Mouse (Mus musculus) heart, embryonic 11.5 days (tissue): ENCODE measurements around the gene Rreb1. TPM values are rescaled to one million over a fixed set of nuclear protein-coding genes. Genes with fewer than 3 reads are reported as not detected.
A peak's percentile ranks its signal among the peaks of the same experiment; 100 is the strongest.

ENCODE experiments used
- ATAC-seq: fragments of 200-750 bp; cut with Nextera tagmentation; replicated peaks from 2 replicates; pipeline ENCODE4 v1.8.0; 2017; ENCODE audit warnings: moderate library complexity; ENCODE audit not compliant: insufficient number of reproducible peaks, low FRiP score, low TSS enrichment
- H3K27ac ChIP-seq: fragments of 300-500 bp; sonication (generic); 2 replicates; pipeline ENCODE4 v1.5.1; 2014; ENCODE audit warnings: mild to moderate bottlenecking, low read depth, low read length
- H3K27me3 ChIP-seq: fragments of 300-500 bp; sonication (generic); 2 replicates; pipeline ENCODE4 v1.6.1; 2014; ENCODE audit warnings: mild to moderate bottlenecking, low read length, mixed read lengths; ENCODE audit not compliant: control insufficient read depth, insufficient read depth
- H3K36me3 ChIP-seq: fragments of 300-500 bp; sonication (generic); 2 replicates; pipeline ENCODE4 v1.6.1; 2014; ENCODE audit warnings: mild to moderate bottlenecking, low read length, moderate library complexity, mixed read lengths; ENCODE audit not compliant: control insufficient read depth, insufficient read depth
- H3K4me1 ChIP-seq: fragments of 300-500 bp; sonication (generic); 2 replicates; pipeline ENCODE4 v1.6.1; 2014; ENCODE audit warnings: low read length; ENCODE audit not compliant: control insufficient read depth, insufficient read depth
- H3K4me2 ChIP-seq: fragments of 300-500 bp; sonication (generic); 2 replicates; pipeline ENCODE4 v1.6.1; 2014; ENCODE audit warnings: mild to moderate bottlenecking, moderate library complexity
- H3K4me3 ChIP-seq: fragments of 300-500 bp; sonication (generic); 2 replicates; pipeline ENCODE4 v1.5.1; 2014; ENCODE audit warnings: low read depth, low read length
- H3K9ac ChIP-seq: fragments of 300-500 bp; sonication (generic); 2 replicates; pipeline ENCODE4 v1.6.1; 2014; ENCODE audit warnings: mild to moderate bottlenecking, low read depth, low read length, moderate library complexity
- H3K9me3 ChIP-seq: fragments of 300-500 bp; sonication (generic); replicated peaks from 2 replicates; pipeline ENCODE4 v1.6.1; 2016; ENCODE audit warnings: low read length; ENCODE audit not compliant: control insufficient read depth
- WGBS: fragments of 180-500 bp; shearing (Covaris S2); extraction: QIAGEN DNeasy Blood & Tissue Kit; methylation state at CpG from one replicate; pipeline ENCODE4 v1.1.7; 2014; ENCODE audit not compliant: insufficient replicate concordance; 5-methylcytosine and 5-hydroxymethylcytosine counted together
- polyA plus RNA-seq: library from polyadenylated mRNA; unstranded; fragments of >200 nt; fragmentation: Nextera tagmentation; extraction: Ambion mirVana; gene quantifications from 2 replicates; pipeline ENCODE4 v1.2.1, GENCODE M21; 2014

The Rreb1 gene
- polyA plus RNA-seq, 1 experiment from 2014 or later, result 16.6 TPM

- no peak overlapping the region for H3K4me3 ChIP-seq
- 35% methylated on average over 9 of the region's 9 CpGs for WGBS
- H3K4me1 ChIP-seq, result peaks cover 62% of the 10 kb centered on the region
- peak overlapping the region; percentile 87; the same call in 1 of the 2 replicates for H3K27ac ChIP-seq
- H3K27me3 ChIP-seq, result no peaks in the 10 kb centered on the region
- ATAC-seq, result no peak
- peak overlapping the region; percentile 36 for H3K9ac ChIP-seq
- no peaks in the 10 kb centered on the region for H3K9me3 ChIP-seq
- H3K36me3 ChIP-seq, result no peaks in the 10 kb centered on the region
- H3K4me2 ChIP-seq, result no peak overlapping the region
Observed at GRCm38 (mm10) chr13:37880581-37881130, 102.5 kb downstream of the Rreb1 start.

DNA sequence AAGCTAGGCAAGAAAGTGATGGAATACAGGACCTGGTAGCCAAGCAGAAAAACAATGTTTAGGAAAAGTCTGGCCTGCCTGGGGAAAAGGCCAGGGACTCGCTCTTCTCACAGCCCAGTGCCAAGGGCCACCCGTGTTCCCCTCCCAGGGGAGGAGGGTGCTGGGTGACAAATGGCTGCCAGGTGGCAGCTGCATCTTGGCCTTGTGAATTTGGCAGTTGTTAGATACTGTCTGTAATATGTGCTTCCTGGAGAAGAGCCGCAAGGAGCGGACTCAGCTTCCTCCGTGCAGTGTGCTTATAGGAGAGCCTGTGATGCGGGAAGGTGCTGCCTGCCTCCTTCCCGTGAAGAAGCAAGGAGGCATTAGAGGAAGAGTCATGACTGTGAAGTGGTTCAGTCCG lies 104.3 kb downstream of the Rreb1 start:
- no peak overlapping the region for H3K4me2 ChIP-seq
- WGBS, result 83% methylated on average over 8 of the region's 8 CpGs
- no peak overlapping the region for H3K4me3 ChIP-seq
- peaks cover 61% of the 10 kb centered on the region for H3K4me1 ChIP-seq
- H3K27me3 ChIP-seq, result no peaks in the 10 kb centered on the region
- no peaks in the 10 kb centered on the region for H3K36me3 ChIP-seq
- H3K27ac ChIP-seq, result no peak overlapping the region
- no peaks in the 10 kb centered on the region for H3K9me3 ChIP-seq
- H3K9ac ChIP-seq, result no peak overlapping the region
- no peak for ATAC-seq

DNA sequence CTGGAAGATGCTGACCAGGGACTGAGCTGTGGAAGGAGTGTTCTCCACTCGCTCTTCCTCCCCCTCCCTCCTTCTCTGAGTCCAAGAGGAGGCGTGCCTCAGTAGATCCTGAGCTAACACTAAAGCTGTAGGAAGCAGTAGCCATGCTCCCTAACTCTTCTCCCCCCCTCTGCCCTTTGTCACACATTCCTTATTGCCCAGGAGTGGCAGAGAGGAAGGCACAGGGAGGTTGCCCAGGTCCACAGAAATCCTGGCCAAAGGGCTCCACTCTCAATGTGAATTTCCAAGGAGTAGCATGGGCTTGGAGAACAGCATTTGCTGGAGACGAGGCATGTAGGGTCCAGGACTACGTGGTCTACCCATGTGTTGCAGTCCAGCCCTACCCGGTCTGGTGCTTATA lies 104.8 kb downstream of the Rreb1 start:
- H3K9ac ChIP-seq, result no peak overlapping the region
- 75% methylated on average over 5 of the region's 5 CpGs for WGBS
- H3K36me3 ChIP-seq, result no peaks in the 10 kb centered on the region
- H3K27ac ChIP-seq, result no peak overlapping the region
- no peak overlapping the region for H3K4me3 ChIP-seq
- no peak overlapping the region for H3K4me2 ChIP-seq
- peaks cover 61% of the 10 kb centered on the region for H3K4me1 ChIP-seq
- no peak for ATAC-seq
- no peaks in the 10 kb centered on the region for H3K9me3 ChIP-seq
- no peaks in the 10 kb centered on the region for H3K27me3 ChIP-seq

- Histone ChIP-seq H3K27me3 (no peaks in the 10 kb centered on the region), H3K4me2 (no peak overlapping the region), H3K9me3 (no peaks in the 10 kb centered on the region), H3K36me3 (no peaks in the 10 kb centered on the region), H3K4me1 (peaks cover 40% of the 10 kb centered on the region), H3K4me3 (no peak overlapping the region), H3K27ac (peak overlapping the region; percentile 12; the same call in 1 of the 2 replicates), H3K9ac (no peak overlapping the region)
- ATAC-seq, result peak; percentile 60; the same call in 1 of the 2 replicates
- WGBS, result 76% methylated on average over 2 of the region's 2 CpGs
Observed at GRCm38 (mm10) chr13:37885392-37885791, 107.2 kb downstream of the Rreb1 start.

DNA sequence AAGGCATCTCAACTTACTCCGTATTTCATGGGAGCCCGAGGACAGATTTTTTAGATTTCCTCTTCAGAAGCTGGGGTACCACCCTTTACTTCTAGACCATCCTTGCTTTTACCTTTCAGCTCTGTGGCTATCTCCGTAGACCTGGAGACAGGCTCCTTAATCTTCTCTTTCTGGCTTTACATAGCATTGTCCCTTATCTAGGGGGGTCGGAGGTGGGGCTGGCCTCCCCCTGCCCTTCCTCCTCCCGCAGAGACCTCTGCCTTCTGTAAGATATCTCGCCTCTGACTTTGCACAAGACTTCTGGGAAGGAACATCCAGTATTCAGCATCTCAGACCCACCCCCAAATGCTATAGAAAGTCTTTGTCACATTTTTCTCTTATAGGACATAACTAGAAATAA lies 107.8 kb downstream of the Rreb1 start:
- Histone ChIP-seq H3K27me3 (no peaks in the 10 kb centered on the region), H3K4me2 (no peak overlapping the region; the same call in 1 of the 2 replicates), H3K4me3 (no peak overlapping the region), H3K36me3 (no peaks in the 10 kb centered on the region), H3K27ac (peak overlapping the region; percentile 12; the same call in 1 of the 2 replicates), H3K4me1 (peaks cover 37% of the 10 kb centered on the region), H3K9ac (no peak overlapping the region), H3K9me3 (no peaks in the 10 kb centered on the region)
- ATAC-seq, result no peak
- WGBS, result 51% methylated on average over 6 of the region's 6 CpGs

DNA sequence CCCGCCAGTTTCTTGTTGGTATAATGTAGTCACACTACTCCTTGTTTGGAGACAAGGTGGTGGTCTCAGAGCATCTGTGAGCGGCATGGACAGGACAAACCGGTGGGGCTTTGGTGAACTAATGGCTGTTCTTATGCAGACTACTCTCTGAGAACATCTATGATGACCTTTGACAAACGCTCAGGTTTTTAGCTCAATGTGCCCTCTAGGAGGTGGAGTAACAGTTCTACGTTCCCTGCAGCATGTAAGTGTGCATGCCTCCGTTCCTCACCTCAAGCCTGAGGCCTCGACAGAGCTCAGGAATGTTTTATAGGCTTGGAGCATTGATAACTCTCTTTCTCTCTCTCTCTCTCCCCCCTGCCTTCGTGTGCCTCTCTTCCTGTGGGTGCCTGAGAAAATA lies 116.6 kb downstream of the Rreb1 start:
- ATAC-seq, result no peak
- Histone ChIP-seq H3K9ac (no peak overlapping the region), H3K27me3 (no peaks in the 10 kb centered on the region), H3K4me1 (peaks cover 14% of the 10 kb centered on the region), H3K4me3 (no peak overlapping the region), H3K36me3 (peaks cover 8% of the 10 kb centered on the region), H3K4me2 (no peak overlapping the region), H3K27ac (peak overlapping the region; percentile 50; the same call in 1 of the 2 replicates), H3K9me3 (no peaks in the 10 kb centered on the region)
- 63% methylated on average over 8 of the region's 8 CpGs for WGBS

DNA sequence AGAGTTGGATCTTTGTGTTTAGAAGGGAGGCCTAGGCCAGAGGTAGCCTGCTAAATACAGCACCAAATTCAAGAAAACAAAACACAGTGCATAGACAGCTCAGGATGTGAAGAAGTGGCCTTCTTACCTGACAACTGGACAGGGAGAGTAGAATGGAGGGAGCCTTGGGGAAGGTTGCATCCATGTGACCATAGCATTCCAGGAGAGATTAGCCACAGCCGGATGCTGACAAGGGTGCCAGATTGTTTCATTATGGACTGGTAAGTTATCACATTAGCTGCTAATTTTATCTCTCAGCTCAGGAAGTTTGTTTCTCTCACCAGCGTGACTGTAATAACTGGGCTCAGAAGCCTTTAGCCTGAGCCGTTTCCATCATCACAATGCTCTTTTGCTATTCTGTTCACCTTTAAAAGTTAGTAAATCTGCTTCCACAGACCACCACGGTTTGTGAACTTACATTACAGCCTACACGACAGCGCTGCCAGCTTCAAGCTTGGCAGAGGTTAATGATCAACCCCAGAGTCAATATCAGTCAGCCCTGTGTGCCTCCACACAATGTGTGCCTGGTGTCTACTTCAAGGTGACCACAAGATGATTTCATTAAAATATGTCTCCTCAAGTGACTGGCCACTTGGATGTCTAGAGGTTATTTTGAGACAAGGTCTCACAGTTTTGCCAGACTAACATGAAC lies 117.5 kb downstream of the Rreb1 start:
- H3K4me2 ChIP-seq, result no peak overlapping the region
- peaks cover 9% of the 10 kb centered on the region for H3K36me3 ChIP-seq
- 0 out of 2 replicates have a peak overlapping the region, but pooled peaks have one; percentile 6 for H3K9ac ChIP-seq
- no peak for ATAC-seq
- WGBS, result 42% methylated on average over 6 of the region's 6 CpGs
- H3K4me1 ChIP-seq, result peaks cover 14% of the 10 kb centered on the region
- H3K27me3 ChIP-seq, result no peaks in the 10 kb centered on the region
- no peak overlapping the region for H3K4me3 ChIP-seq
- H3K27ac ChIP-seq, result peak overlapping the region; percentile 50
- H3K9me3 ChIP-seq, result no peaks in the 10 kb centered on the region

- ATAC-seq, result no peak
- Histone ChIP-seq H3K27ac (no peak overlapping the region), H3K9ac (no peak overlapping the region), H3K4me1 (peaks cover 14% of the 10 kb centered on the region), H3K27me3 (no peaks in the 10 kb centered on the region), H3K9me3 (no peaks in the 10 kb centered on the region), H3K4me3 (no peak overlapping the region), H3K36me3 (peaks cover 9% of the 10 kb centered on the region), H3K4me2 (no peak overlapping the region)
- WGBS, result 74% methylated on average over 1 of the region's 1 CpGs
Observed at GRCm38 (mm10) chr13:37896423-37896822, 118.2 kb downstream of the Rreb1 start.

DNA sequence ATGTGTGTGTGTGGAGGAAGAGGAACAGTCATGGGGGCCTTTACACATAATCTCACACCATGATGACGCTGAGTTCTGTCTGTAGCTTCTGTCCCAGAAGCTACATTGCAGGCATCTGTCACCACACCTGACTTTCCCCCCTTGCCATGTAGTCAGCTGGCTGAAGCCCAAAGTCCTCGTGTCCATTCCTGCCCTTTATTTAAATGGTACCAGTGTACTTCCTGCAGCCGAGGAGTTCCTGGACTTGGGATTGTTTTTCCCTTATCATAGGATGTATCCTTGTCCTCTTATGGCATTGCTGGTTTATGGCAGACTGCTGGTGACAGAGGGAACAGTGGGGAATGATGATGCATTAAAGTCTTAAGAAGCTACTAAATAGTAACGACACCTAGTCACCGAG lies 120.6 kb downstream of the Rreb1 start:
- no peaks in the 10 kb centered on the region for H3K9me3 ChIP-seq
- H3K27me3 ChIP-seq, result no peaks in the 10 kb centered on the region
- ATAC-seq, result no peak
- 81% methylated on average over 5 of the region's 5 CpGs for WGBS
- peaks cover 14% of the 10 kb centered on the region for H3K4me1 ChIP-seq
- H3K9ac ChIP-seq, result no peak overlapping the region
- H3K36me3 ChIP-seq, result peaks cover 13% of the 10 kb centered on the region
- no peak overlapping the region for H3K4me3 ChIP-seq
- no peak overlapping the region for H3K27ac ChIP-seq
- no peak overlapping the region for H3K4me2 ChIP-seq
